Mouse (Mus musculus): Measurements from ENCODE around the gene Fam149b. TPM values are rescaled to one million over a fixed set of nuclear protein-coding genes. Genes with fewer than 3 reads are reported as not detected.
"Not testable (repeated sequence)": the region's sequence is repeated elsewhere in the genome, so short reads cannot be mapped to it uniquely, and the experiment has no call there.

Gene Fam149b
- total RNA-seq (2022): 10 to 100 TPM; 43.4 to 58.3 (median 47.2) TPM

DNA sequence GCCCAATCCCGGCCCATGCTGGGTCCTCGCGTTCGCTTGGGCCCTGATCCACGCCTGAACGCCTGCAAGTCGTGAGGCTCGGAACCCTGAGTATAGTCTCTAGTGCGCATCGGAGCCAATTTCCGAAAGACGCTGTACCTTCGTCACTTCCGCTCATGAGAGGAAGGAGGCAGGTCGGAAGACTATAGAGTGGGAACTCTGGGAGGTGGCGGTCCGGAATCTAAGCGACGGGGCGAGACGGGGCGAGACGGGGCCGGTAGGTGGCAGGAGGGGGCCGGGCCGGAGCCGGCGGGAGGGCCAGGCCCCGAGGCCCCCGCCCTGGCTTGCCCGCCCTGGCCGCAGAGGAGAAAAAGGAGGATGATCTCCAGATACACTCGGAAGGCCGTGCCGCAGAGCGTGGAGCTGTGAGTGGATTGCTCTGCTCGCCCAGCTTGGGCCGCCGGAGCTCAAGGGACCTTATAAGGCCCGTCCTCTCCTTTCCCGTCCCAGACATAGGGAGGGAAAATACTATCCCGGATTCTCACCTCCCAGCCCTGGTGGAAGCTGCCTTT lies at the start of gene Fam149b, which contains the start of gene Ecd:
TSS of gene Fam149b (plus strand) at position 172 of the 551 bp plus-strand sequence.
TSS of gene Ecd (minus strand) at position 131 of the 551 bp plus-strand sequence.
- DNase-seq (ENCODE audit: low spot score in 2 of 2): peak; percentile 87 to 91

DNA sequence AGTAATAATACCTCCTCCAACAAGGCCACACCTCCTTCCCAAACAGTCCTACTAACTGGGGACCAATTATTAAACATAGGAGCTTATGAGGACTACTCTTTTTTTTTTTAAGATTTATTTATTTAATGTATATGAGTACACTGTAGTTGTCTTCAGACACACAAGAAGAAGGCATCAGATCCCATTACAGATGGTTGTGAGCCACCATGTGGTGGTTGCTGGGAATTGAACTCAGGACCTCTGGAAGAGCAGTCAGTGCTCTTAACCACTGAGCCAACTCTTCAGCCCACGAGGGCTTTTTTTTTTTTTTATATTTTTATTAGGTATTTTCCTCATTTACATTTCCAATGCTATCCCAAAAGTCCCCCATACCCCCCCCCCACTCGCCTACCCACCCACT lies 42.9 kb upstream of the Fam149b start:
- DNase-seq (ENCODE audit: low spot score in 2 of 2): not testable (repeated sequence)

DNA sequence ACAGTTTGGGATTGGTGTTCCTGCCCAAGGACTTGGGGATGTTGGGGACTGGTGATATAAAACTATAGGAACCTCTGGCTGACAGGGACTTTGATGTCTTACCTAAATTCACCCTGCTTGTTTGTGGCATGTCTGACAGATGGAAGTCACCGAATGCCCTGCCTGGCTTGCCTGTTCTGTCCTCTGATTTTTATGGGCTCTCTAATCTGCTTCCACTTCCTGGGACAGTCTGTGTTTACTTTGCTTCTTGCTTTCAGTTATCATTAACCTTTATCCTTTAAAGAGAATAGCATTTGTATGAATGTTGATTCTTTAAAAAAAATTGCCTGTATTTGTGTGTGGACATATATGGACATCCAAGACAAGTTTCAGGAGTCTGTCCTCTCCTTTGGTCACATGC lies 32.8 kb upstream of the Fam149b start:
- DNase-seq (ENCODE audit: low spot score in 2 of 2): no peak

DNA sequence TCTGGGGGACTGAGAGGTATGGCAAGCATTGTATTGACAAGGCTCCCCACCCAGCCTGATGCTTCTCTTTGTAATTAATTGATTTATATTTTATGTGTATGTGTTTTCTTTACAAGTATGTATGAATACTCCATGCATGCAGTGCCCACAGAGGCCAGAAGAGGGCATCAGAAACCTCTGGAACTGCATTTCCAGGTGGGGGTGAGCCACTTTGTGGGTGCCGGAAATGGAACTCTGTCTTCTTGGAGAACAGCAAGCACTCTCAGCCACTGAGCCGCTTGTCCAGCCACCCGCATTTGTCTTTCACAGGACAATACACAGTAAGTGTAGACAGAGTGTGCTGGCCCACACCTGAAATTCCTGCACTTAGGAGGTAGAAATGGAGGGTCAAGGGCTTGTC lies 28.5 kb upstream of the Fam149b start:
- no peak for DNase-seq (ENCODE audit: low spot score in 2 of 2)

DNA sequence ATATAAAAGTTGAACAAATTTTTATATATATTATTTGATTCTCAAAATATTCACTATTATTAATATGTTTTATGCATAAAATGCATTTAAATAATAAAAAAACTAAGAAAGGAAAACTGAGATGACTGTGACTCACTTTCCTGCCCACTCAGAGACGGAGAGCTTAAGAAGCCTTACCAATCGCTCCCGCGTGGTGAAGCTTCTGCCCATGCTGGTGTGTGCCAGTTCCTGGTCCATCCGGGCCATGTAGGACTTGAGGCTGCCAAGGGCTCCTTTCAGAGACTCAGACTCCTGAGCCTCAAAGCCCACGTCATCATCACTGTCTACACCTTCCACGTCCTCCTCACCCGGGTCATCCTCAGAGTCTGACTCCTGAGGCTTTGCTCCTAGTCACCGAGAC lies 23.8 kb upstream of the Fam149b start:
- DNase-seq (ENCODE audit: low spot score in 2 of 2): no peak

DNA sequence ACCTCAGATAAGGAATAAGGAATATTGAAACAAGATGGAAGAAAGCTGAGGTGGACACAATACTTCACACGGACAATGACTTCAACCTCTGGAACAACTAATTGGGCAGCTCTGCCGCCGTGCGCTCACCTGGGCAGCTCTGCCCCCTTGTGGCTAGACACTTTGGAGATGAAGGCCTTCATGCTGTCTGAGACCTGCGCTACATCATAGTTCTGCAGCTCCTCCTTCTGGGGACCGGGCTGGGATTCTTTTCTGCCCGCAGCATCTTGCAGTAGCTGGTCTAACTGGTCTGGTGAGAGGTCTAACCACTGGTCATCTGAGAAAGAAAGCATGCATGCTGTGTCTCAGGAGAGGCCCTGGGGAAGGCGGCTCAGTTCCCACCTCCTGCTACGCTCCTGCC lies 19.5 kb upstream of the Fam149b start:
- no peak for DNase-seq (ENCODE audit: low spot score in 2 of 2)

DNA sequence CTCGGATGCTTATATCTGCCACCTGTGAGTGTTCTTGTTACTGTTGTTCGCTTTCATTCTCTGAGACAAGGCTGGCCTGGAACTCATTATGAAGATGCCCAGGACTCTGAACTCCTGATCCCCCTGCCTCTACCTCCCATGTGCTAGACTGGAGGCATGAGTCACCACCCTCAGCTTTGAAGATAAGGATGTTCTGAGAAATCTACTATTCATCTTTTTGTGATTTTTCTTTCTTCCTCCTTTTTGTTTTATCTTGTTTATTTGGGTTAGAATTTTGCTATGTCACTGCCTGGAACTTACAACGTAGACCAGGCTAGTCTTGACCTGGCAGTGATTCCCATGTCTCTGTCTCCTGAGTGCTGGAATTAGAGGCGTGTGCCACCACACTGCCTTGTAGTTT lies 16.6 kb upstream of the Fam149b start:
- no peak for DNase-seq (ENCODE audit: low spot score in 2 of 2)

DNA sequence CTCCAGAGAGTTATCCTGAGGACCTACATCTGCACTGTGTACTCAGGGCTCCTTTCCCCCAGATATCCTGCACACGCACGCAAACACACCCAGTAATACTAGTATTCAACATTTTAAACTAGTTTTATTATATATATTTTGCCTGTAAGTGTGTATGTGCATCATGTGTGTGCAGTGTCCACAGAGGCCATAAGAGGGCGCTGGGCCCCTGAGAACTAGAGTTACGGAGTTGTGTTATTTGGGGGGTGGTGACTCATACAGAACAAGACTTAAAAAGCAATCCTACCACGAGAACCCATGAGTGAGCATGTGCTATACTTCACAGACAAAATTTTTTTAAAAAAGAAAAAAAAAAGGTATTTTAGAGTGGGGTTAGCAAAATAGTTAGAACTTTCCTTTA lies 8.5 kb upstream of the Fam149b start:
- DNase-seq (ENCODE audit: low spot score in 2 of 2): no peak

DNA sequence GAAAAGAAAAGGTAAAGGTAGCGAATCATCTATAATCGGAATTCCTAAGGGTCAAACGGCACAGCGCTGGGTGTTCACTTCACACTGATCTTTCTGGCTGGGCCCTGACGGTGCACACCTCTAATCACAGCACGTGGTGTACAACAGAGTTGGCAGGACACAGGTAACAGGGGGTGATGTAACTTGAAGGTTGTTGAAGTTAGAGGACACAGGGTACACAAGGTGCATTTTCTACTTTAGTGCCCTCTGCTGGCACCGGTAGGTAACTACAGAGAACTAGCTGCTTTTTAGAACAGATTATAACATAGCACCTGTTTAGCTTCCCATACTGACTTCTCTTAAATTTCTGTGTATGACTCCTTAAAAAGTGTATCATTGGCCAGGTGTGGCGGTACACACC lies 7.8 kb upstream of the Fam149b start:
- no peak for DNase-seq (ENCODE audit: low spot score in 2 of 2)

DNA sequence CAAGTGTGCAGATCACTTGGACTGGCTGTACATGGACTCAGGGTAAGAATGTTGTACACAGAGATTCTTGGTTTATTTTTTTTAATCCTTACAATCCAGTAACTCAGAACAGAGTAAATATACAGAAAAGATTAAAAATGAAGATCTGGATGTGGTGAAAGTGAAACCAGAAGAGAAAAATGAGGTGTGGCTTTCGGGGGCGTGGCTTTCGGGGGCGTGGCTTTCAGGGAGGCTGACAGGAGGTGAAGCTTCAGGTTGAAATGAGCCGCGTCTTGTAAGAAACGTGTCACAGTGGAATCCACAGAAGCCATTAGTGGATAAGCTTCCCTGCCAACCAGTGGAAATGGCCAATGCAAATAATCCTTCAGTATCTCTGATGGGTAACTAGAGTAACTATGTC lies 7.1 kb upstream of the Fam149b start:
- no peak for DNase-seq (ENCODE audit: low spot score in 2 of 2)

DNA sequence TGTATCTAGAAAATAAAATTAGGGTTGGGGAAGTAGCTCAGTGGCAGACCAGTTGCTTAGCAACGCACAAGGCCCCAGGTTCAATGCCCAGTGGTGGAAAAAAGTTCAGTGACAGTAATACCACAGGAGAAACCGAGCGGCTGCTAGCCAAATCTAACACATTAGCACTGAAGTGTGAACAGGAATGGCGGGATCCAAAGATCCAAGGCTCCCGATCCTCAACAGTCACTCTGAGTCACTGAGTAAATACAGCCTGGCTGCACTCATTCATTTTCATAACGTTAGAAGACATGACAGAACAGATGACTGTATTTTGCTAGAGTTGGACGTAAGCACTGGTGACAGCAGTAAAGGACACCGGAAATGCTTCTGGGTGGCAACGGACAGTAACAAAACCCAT lies 2.1 kb upstream of the Fam149b start:
- DNase-seq (ENCODE audit: low spot score in 2 of 2): no peak

DNA sequence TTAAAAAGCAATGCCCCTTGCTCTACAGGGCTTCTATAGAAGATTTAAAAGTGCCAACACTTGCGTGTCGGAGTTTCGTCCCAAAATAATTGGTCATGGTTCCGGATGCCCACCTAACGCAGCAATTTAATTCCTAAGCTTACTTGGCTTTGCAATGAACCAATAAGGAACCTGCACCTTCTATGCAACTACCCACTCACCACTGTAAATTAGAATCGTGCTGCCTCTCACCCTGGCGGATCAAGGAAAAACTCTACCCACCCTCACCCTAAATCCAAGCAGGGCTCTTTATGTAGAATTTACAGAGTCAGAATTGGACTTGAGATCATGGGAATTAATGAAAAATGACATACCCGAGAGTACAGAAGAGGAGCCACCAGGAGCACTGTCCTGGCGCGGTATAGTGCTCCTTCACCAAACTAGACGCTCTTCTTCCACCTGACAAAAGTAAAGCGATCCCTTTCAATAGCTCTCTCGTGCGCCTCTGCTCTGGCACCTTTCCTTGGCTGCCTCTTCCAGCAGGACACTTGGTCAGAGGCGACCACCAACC lies 446 bp upstream of the Fam149b start:
- no peak for DNase-seq (ENCODE audit: low spot score in 2 of 2)

DNA sequence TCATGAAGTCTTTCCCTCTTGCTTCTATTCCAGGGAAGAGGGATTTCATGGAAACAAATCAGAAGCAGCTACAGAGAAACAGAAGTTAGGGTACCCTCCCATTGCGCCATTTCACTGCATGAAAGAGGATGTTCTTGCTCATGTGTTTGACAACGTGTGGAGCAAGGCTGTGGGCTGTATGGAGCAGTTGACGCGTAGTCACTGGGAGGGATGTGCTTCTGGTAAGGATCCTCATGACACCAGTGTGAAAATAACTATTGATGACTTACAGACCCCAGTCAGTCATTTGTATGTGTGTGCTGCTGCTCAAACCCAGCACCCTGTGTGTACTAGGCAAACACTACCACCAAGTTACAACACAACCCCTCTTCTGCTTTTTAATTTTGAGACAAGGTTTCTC lies 15.3 kb downstream of the Fam149b start:
- no peak for DNase-seq (ENCODE audit: low spot score in 2 of 2)

DNA sequence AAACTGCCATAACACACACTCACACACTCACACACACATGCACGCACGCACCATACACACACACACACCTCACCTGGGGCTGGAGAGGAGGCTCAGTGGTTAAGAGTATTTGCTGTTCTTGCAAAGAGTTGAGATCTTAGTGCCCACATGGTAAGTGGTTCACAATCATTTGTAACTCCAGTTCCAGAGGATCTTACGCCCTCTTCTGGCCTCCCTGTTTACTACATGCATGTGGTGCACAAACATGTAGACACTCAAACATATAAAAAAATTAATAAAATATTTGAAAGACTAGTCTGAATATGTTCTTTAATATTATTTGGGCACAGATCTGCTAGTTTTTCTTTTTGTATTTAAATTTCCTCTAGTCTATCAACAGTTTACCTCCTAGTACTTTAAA lies 20.3 kb downstream of the Fam149b start:
- DNase-seq (ENCODE audit: low spot score in 2 of 2): no peak

DNA sequence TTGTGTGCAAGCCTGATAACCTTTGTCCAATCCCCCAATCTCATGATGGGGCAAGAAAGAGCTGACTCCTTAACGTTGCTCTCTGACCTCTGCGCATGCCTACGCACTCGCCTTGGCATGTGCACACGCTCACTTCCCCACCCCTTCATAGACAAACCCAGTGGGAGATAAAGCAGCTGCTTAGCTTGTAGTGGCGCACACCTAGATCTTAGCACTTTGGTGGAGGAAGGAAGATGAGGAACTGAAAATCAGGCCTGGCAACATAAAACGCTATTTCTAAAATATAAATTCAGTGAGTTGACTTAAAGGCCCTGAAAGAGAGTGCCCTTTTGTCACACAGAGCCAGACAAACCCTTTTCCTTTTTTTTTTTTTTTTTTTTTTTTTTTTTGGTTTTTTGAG lies 22.8 kb downstream of the Fam149b start:
- DNase-seq (ENCODE audit: low spot score in 2 of 2): no peak

DNA sequence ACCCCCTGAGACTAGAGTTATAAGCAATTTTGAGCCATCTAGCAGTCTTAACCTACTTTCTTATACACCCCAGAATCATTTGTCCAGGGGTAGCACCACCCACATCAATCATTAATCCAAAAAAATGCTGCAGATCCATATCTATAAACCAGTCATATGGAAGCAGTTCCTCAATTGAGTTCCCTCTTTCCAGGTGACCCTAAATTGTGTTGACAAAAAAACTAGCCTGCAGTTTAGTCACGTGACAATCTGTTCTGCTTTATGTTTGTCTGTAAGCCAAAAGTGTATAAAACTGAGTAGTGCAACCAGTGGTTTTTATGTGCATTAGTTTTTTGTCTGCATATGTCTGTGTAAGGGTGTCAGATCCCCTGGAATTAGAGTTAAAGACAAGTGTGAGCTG lies 23.9 kb downstream of the Fam149b start:
- DNase-seq (ENCODE audit: low spot score in 2 of 2): no peak

DNA sequence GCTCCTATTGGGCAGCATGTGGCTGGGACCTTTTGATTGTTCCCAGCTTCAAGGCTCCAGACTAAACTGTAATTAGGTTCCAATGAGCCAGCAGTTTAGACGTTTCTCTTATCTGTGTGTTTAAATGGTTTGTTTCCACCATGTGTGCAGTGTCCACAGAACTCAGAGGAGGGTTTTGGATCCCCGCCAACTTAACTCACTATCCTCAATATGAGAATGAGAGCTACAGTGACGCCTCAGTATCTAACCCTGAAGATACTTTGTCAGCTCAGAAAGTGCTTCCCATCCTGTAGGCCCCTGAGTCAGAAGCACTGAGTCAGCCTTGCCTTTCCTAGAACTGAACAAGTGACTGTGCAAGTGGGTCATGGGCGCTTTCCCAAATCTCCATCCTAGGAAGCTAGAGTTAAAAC lies 29.2 kb downstream of the Fam149b start:
- DNase-seq (ENCODE audit: low spot score in 2 of 2): no peak

DNA sequence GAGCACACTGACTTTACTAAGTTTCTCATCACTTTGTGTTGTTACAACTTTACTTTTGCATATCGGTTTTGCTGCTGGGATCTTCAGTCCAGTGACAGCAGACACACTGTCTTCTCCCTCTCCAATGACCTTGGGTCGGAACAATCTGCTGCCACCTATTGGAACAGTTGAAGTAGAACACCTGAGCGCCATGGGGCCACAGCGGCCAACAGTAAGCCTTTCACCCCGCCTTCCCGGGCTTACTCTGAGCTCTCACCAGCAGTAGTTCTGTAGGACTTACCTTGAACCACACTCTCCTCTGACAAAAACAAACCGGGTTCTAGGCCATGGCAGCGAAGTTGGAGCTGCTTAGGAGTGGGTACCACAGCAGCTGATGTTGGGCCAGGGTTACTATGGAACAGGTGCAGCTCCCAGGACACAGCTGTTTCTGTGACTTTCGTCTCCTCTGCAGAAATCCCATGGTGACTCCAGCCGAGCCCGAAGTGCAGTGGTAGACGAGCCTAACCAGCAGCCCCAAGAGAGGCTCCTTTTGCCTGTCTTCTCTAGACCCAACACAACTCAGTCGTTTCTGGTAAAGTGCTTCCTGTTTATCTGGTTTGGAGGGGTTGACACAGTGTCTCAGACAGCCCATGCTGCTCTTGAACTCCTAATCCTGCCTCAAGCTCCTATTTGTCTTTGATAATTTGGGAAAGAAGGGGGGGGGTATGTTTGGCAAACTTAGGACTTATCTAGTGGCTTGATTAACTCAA lies 30.5 kb downstream of the Fam149b start:
- no peak for DNase-seq (ENCODE audit: low spot score in 2 of 2)

DNA sequence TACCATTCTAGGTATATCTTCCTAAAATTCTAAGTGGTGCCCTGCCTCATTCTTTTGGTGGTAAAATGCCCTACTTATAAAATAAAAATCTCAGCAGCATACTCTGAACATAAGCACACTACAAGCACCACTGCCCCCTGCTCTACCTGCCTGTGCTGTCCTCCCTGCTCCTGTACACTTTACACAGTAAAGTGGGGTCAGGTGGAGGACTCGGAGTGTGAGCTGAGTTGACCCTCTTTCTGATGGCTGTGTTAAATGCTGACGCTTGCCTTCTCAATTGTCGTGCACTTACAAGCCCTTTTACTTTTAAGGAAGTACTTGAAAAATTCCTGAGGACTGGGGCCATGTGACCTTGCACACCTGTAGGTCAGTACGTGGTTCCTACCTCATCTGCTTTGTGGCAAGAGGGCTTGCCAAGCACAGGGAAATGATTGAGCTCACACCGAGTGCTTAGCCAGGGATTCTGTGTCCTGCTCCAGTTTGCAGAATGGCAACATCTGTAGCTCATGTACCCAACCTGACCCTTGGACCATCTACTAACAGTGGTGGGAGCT lies 31.2 kb downstream of the Fam149b start:
- no peak for DNase-seq (ENCODE audit: low spot score in 2 of 2)

DNA sequence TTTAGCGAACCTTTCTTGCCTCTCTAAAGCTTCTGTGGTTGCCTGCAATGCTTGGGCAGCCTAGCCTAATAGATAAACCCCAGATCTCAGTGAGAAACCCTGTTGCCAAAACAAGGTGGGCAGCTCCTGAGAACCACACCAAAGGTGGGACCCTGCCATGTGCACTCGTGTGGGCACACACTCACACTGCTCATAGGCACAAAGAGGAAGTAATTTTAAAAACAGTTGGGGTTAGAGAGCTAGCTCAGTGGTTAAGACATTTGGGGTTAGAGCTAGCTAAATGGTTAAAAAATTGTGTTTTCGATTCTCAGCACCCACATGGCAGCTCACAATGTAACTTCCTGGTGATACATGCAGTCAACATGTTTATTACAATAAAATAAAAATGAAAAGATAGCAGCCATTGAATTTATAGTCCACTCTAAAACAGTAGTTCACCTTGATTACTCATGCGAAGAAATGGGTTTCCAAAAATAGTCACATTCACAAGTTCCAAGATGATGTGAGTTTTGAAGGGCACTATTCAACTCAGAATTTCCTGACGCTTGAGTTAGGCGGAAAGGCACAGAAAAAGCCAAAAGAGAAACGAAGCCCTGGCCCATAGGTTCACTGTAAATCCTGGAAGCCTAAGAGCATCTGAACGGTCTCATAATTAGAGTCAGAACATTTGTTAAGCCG lies 31.9 kb downstream of the Fam149b start:
- no peak for DNase-seq (ENCODE audit: low spot score in 2 of 2)

DNA sequence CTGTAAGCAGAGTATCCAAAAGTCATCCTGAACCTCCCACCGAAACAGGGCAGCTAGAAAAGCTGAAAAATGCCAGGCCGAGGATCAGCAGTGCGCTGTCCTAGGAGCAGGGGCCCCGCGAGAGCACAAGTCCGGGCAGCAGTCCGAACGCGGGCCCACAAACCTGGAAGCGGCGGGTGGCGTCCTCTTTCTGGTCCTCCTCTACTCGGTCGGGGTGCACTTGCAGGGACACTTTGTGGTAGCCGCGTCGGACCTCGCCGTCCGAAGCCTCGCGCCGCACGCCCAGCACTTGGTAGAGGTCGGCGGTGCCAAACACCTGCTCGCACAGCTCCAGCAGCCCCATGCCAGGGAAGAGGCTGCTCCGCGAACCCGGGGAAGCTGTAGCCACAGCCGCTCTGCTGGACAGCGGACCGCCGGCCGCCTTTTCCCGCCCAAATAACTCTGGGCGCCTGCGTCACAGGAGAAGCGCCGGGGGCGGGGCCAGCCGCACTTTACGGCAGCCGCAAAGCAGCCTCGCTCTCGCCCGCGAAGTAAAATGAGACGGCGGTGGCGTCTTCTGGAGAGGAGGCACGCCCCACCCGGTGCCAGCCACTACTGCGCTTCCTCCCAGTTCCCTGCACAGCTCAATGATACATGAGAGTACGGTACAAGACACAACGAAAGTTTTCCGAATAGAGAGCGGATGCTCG lies 40.6 kb downstream of the Fam149b start, which contains the start of gene Dnajc9:
TSS of gene Dnajc9 (minus strand) at position 470 of the 689 bp plus-strand sequence.
- DNase-seq (ENCODE audit: low spot score in 2 of 2): peak; percentile 90 to 92

Measured in layer of hippocampus, adult 8-10 months (tissue).